Mouse (Mus musculus): Measurements from ENCODE around the gene Sp1. TPM values are rescaled to one million over a fixed set of nuclear protein-coding genes. Genes with fewer than 3 reads are reported as not detected.

Sp1 gene
- 5.6 and 5.8 TPM in 2 replicates for polyA plus RNA-seq (2015; fragmentation: Nextera tagmentation; extraction: Ambion mirVana)

DNA sequence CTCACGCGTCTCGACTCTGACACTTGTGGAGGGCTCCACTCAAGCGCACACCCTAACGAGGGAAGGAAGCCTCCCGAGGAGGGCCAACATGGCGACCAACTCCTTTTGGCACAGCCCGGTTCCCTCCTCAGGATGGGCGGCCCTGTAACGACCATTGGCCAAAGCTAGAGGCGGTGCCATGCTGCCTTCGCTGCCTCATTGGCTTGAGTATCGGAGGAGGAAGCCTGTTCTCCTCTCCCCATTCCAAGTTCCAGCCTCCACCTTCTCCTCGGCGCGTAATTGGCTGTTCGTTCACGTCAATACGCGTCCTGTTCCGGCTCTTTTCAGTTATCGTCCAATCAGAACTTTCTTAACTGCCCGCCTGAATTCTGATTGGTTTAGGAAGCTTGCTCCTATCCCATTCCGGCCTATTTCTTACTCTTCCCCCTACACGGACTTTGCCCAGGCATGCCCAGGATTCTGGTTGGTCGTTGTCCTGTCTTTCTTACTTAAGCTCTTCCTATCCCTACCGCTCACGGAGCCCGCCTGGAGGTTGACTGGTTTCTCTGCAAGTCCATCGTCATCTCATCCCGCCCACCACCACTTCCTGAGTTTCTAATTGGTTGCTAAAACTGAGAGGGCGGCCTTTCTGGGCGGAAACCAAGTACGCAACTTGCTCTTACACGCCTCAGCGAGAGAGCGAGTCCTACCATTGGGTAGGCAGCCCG lies at the start of gene Sp1:
Gene Sp1 (plus strand): TSS at position 655 of the 707 bp plus-strand sequence.
- ATAC-seq, result peak; percentile 96
- H3K36me3 ChIP-seq (ENCODE audit: control insufficient read depth, insufficient read depth), result peaks cover 22% of the 10 kb centered on the region
- WGBS, result 0% methylated on average over 37 of the region's 38 CpGs
- peak within 1 kb of the TSS; percentile 78 for H3K4me3 ChIP-seq (ENCODE audit: low read depth, low read length)
- no peaks in the 10 kb centered on the region; the same call in 1 of the 2 replicates for H3K4me1 ChIP-seq (replicated peaks; ENCODE audit: control insufficient read depth, insufficient read depth, low read length)
- no peak for TF ChIP-seq CTCF (IDR thresholded peaks at IDR 0.05; ENCODE audit: low read depth)
- no peaks in the 10 kb centered on the region for H3K27me3 ChIP-seq (replicated peaks; ENCODE audit: control insufficient read depth, insufficient read depth, low read length)
- peak within 1 kb of the TSS; percentile 93 for H3K9ac ChIP-seq (ENCODE audit: low read depth, low read length)
- H3K4me2 ChIP-seq (replicated peaks; ENCODE audit: low read depth), result peak within 1 kb of the TSS; percentile 66
- peak within 1 kb of the TSS; percentile 100 for H3K27ac ChIP-seq (ENCODE audit: low read depth, low read length)
- no peaks in the 10 kb centered on the region for H3K9me3 ChIP-seq (ENCODE audit: control insufficient read depth)

GRCm38 (mm10) chr15:102356501-102357325 lies 49.2 kb upstream of the Sp1 start:
- Histone ChIP-seq H3K9ac (ENCODE audit: low read depth, low read length) (no peak overlapping the region), H3K27ac (ENCODE audit: low read depth, low read length) (no peak overlapping the region), H3K4me1 (replicated peaks; ENCODE audit: control insufficient read depth, insufficient read depth, low read length) (no peaks in the 10 kb centered on the region), H3K4me2 (replicated peaks; ENCODE audit: low read depth) (no peak overlapping the region), H3K9me3 (ENCODE audit: control insufficient read depth) (no peaks in the 10 kb centered on the region), H3K36me3 (ENCODE audit: control insufficient read depth, insufficient read depth) (no peaks in the 10 kb centered on the region), H3K27me3 (replicated peaks; ENCODE audit: control insufficient read depth, insufficient read depth, low read length) (peaks cover 52% of the 10 kb centered on the region), H3K4me3 (ENCODE audit: low read depth, low read length) (no peak overlapping the region)
- 67% methylated on average over 16 of the region's 16 CpGs for WGBS
- ATAC-seq, result no peak
- TF ChIP-seq CTCF (IDR thresholded peaks at IDR 0.05; ENCODE audit: low read depth), result no peak

DNA sequence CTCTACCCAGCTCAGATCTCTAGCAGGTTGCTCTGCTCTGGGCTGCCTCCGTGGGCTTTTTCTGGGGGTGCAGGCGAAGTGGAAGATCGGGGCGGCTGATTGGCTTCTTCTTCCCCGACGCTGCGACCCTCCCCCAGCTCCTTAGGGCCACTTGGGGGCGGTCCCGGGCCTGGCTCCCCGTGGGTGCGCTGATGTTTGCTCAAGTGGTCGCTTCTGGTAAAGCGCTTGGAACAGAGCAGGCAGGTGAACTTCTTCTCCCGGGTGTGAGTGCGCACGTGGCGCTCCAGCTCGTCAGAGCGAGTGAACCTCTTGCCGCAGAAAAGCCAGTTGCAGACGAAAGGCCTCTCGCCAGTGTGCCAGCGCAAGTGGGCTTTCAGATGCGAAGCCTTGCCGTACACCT lies 47.8 kb upstream of the Sp1 start:
- no peak for ATAC-seq
- Histone ChIP-seq H3K27me3 (replicated peaks; ENCODE audit: control insufficient read depth, insufficient read depth, low read length) (peaks cover 55% of the 10 kb centered on the region), H3K4me2 (replicated peaks; ENCODE audit: low read depth) (0 out of 2 replicates have a peak overlapping the region, but pooled peaks have one; percentile 32), H3K4me1 (replicated peaks; ENCODE audit: control insufficient read depth, insufficient read depth, low read length) (no peaks in the 10 kb centered on the region), H3K9ac (ENCODE audit: low read depth, low read length) (no peak overlapping the region), H3K4me3 (ENCODE audit: low read depth, low read length) (no peak overlapping the region), H3K27ac (ENCODE audit: low read depth, low read length) (no peak overlapping the region), H3K9me3 (ENCODE audit: control insufficient read depth) (no peaks in the 10 kb centered on the region), H3K36me3 (ENCODE audit: control insufficient read depth, insufficient read depth) (no peaks in the 10 kb centered on the region)
- 5% methylated on average over 25 of the region's 25 CpGs for WGBS
- no peak for TF ChIP-seq CTCF (IDR thresholded peaks at IDR 0.05; ENCODE audit: low read depth)

DNA sequence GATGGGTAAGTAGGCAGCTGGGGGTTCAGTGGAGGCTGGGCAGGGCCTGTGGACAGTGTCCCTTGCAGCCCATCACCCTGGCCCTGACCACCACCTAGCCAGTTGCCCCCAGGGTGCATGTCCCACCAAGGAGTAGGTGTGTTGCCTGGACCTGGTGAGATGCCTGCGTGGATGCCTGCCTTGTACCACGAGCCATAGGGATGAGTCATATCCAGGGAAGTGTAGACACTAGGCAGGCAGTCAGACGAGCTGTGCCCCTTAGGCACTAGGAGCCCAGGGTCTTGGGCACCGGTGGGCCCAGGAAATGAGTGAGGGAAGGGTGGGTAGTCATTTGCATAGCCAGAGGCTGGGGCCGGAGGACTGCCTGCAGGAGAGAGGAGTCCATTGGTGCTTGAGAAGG lies 47.1 kb upstream of the Sp1 start:
- Histone ChIP-seq H3K9ac (ENCODE audit: low read depth, low read length) (no peak overlapping the region), H3K36me3 (ENCODE audit: control insufficient read depth, insufficient read depth) (no peaks in the 10 kb centered on the region), H3K27ac (ENCODE audit: low read depth, low read length) (no peak overlapping the region), H3K9me3 (ENCODE audit: control insufficient read depth) (no peaks in the 10 kb centered on the region), H3K4me3 (ENCODE audit: low read depth, low read length) (no peak overlapping the region), H3K27me3 (replicated peaks; ENCODE audit: control insufficient read depth, insufficient read depth, low read length) (peaks cover 55% of the 10 kb centered on the region), H3K4me2 (replicated peaks; ENCODE audit: low read depth) (no peak overlapping the region), H3K4me1 (replicated peaks; ENCODE audit: control insufficient read depth, insufficient read depth, low read length) (no peaks in the 10 kb centered on the region)
- no peak for TF ChIP-seq CTCF (IDR thresholded peaks at IDR 0.05; ENCODE audit: low read depth)
- no peak for ATAC-seq
- WGBS, result 32% methylated on average over 5 of the region's 5 CpGs

GRCm38 (mm10) chr15:102362648-102363047 lies 43.3 kb upstream of the Sp1 start:
- no peak overlapping the region for H3K27ac ChIP-seq (ENCODE audit: low read depth, low read length)
- no peak for ATAC-seq

DNA sequence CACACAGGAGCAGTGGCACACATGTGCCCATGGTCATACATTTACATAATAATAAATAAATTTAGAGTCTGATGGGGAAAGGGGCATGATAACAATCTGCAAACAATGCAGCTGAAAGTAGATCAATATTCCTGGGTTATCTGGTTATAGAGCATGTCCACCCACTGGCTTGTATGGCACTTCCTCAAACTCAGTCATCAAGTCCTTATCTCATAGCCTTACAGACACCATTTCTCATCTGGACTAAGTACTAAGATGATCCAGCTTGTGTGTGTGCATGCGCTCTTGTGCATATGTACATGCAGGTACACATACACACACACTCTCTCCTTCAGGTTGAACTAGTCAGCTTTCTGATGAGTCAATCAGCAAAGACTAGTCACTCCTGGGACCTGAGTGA lies 41.3 kb upstream of the Sp1 start:
- H3K9ac ChIP-seq (ENCODE audit: low read depth, low read length), result no peak overlapping the region
- no peak overlapping the region for H3K27ac ChIP-seq (ENCODE audit: low read depth, low read length)
- no peak overlapping the region for H3K4me3 ChIP-seq (ENCODE audit: low read depth, low read length)
- no peak for ATAC-seq
- H3K4me2 ChIP-seq (replicated peaks; ENCODE audit: low read depth), result no peak overlapping the region
- 97% methylated on average over 1 of the region's 1 CpGs for WGBS
- H3K36me3 ChIP-seq (ENCODE audit: control insufficient read depth, insufficient read depth), result no peaks in the 10 kb centered on the region
- H3K9me3 ChIP-seq (ENCODE audit: control insufficient read depth), result no peaks in the 10 kb centered on the region
- peaks cover 15% of the 10 kb centered on the region; the same call in 1 of the 2 replicates for H3K27me3 ChIP-seq (replicated peaks; ENCODE audit: control insufficient read depth, insufficient read depth, low read length)
- no peak for TF ChIP-seq CTCF (IDR thresholded peaks at IDR 0.05; ENCODE audit: low read depth)
- H3K4me1 ChIP-seq (replicated peaks; ENCODE audit: control insufficient read depth, insufficient read depth, low read length), result no peaks in the 10 kb centered on the region

More at GRCm38 (mm10) chr15:102362648-102363047, 43.3 kb upstream of the Sp1 start:
- Histone ChIP-seq H3K27me3 (replicated peaks; ENCODE audit: control insufficient read depth, insufficient read depth, low read length) (peaks cover 34% of the 10 kb centered on the region), H3K36me3 (ENCODE audit: control insufficient read depth, insufficient read depth) (no peaks in the 10 kb centered on the region), H3K9me3 (ENCODE audit: control insufficient read depth) (no peaks in the 10 kb centered on the region), H3K4me3 (ENCODE audit: low read depth, low read length) (no peak overlapping the region), H3K4me1 (replicated peaks; ENCODE audit: control insufficient read depth, insufficient read depth, low read length) (no peaks in the 10 kb centered on the region), H3K9ac (ENCODE audit: low read depth, low read length) (no peak overlapping the region), H3K4me2 (replicated peaks; ENCODE audit: low read depth) (peak overlapping the region; percentile 43)
- WGBS, result 23% methylated on average over 14 of the region's 14 CpGs
- no peak for TF ChIP-seq CTCF (IDR thresholded peaks at IDR 0.05; ENCODE audit: low read depth)
